Mouse (Mus musculus): ENCODE measurements around the gene Opcml. TPM values are rescaled to one million over a fixed set of nuclear protein-coding genes. Genes with fewer than 3 reads are reported as not detected.

Gene Opcml
- polyA plus RNA-seq, 1 experiment: 0.06 TPM

DNA sequence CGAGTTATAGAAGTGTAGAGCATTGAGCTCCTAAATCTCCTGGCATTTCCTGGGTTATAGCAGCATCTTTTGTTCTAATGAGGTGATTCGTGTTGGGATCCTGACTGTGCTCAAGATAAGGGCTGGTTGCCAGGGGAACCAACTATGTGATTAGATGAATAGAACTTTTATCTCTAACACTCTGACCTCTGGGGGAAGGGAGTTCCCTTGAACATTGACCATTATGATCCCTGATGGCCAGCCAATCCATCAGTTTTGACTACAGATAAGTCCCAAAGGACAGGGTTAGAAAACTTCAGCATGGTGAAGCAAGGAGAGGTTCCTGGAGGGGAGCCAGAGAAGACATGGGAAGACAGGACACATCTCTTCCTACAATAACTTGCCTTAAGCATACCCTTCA lies 23.6 kb downstream of the Opcml start:
- Histone ChIP-seq H3K79me2 (ENCODE audit: control insufficient read depth, insufficient read depth) (no peaks in the 10 kb centered on the region), H3K79me3 (ENCODE audit: low read depth) (no peaks in the 10 kb centered on the region), H3K36me3 (ENCODE audit: control insufficient read depth, insufficient read depth) (no peaks in the 10 kb centered on the region), H3K4me3 (ENCODE audit: insufficient read depth, poor library complexity, severe bottlenecking) (no peak overlapping the region), H3K27me3 (ENCODE audit: control insufficient read depth, insufficient read depth, insufficient read length) (no peaks in the 10 kb centered on the region), H3ac (ENCODE audit: control insufficient read depth, insufficient read length, low read depth) (no peak overlapping the region)
- TF ChIP-seq CTCF (IDR thresholded peaks at IDR 0.05; ENCODE audit: control insufficient read depth, insufficient read depth, insufficient read length) (no peak), CEBPB (IDR thresholded peaks at IDR 0.05; ENCODE audit: low read depth) (no peak), MYOD1 (IDR thresholded peaks at IDR 0.05; ENCODE audit: control insufficient read depth, insufficient read length, low read depth) (no peak), MAX (IDR thresholded peaks at IDR 0.05) (no peak), USF1 (IDR thresholded peaks at IDR 0.05; ENCODE audit: low read depth) (no peak), MYOG (IDR thresholded peaks at IDR 0.05; ENCODE audit: control insufficient read depth, extremely low read depth, insufficient read length) (no peak), FOSL1 (IDR thresholded peaks at IDR 0.05; ENCODE audit: insufficient read depth, low read length, poor library complexity, severe bottlenecking) (no peak)

- no peaks in the 10 kb centered on the region for H3K36me3 ChIP-seq (ENCODE audit: control insufficient read depth, insufficient read depth)
- no peak for TF ChIP-seq CEBPB (IDR thresholded peaks at IDR 0.05; ENCODE audit: low read depth)
- no peak for TF ChIP-seq CTCF (IDR thresholded peaks at IDR 0.05; ENCODE audit: control insufficient read depth, insufficient read depth, insufficient read length)
- no peak for TF ChIP-seq MAX (IDR thresholded peaks at IDR 0.05)
- TF ChIP-seq MYOG (IDR thresholded peaks at IDR 0.05; ENCODE audit: control insufficient read depth, extremely low read depth, insufficient read length): no peak
- no peak for TF ChIP-seq USF1 (IDR thresholded peaks at IDR 0.05; ENCODE audit: low read depth)
- no peak for TF ChIP-seq MYOD1 (IDR thresholded peaks at IDR 0.05; ENCODE audit: control insufficient read depth, insufficient read length, low read depth)
- TF ChIP-seq FOSL1 (IDR thresholded peaks at IDR 0.05; ENCODE audit: insufficient read depth, low read length, poor library complexity, severe bottlenecking): no peak
- H3K79me3 ChIP-seq (ENCODE audit: low read depth): no peaks in the 10 kb centered on the region
- no peak overlapping the region for H3ac ChIP-seq (ENCODE audit: control insufficient read depth, insufficient read length, low read depth)
- H3K79me2 ChIP-seq (ENCODE audit: control insufficient read depth, insufficient read depth): no peaks in the 10 kb centered on the region
- no peaks in the 10 kb centered on the region for H3K27me3 ChIP-seq (ENCODE audit: control insufficient read depth, insufficient read depth, insufficient read length)
- H3K4me3 ChIP-seq (ENCODE audit: insufficient read depth, poor library complexity, severe bottlenecking): no peak overlapping the region
These were observed 30.6 kb downstream of the Opcml start for GRCm38 (mm10) chr9:27821197-27821596.

DNA sequence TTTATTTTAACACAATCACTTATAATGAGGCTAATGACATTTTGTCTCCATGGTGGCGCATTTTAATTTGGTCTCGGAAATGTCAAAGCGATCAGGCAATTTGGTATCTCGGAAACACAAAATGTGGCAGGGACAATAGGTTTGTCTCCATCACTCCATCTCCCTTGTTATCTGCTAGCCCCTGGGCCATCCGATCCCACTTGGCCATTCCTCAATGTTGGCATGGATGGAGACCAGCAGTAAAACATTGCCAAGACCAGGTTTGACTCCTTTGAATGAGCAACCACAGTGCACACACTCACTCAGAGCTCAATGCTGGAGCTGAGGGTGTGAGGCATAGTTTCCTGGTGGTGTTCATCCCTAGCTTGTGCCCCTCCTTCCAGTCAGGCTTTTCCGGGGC lies 32.1 kb downstream of the Opcml start:
- Histone ChIP-seq H3K79me2 (ENCODE audit: control insufficient read depth, insufficient read depth) (no peaks in the 10 kb centered on the region), H3ac (ENCODE audit: control insufficient read depth, insufficient read length, low read depth) (no peak overlapping the region), H3K36me3 (ENCODE audit: control insufficient read depth, insufficient read depth) (no peaks in the 10 kb centered on the region), H3K27me3 (ENCODE audit: control insufficient read depth, insufficient read depth, insufficient read length) (no peaks in the 10 kb centered on the region), H3K4me3 (ENCODE audit: insufficient read depth, poor library complexity, severe bottlenecking) (no peak overlapping the region), H3K79me3 (ENCODE audit: low read depth) (no peaks in the 10 kb centered on the region)
- TF ChIP-seq MYOD1 (IDR thresholded peaks at IDR 0.05; ENCODE audit: control insufficient read depth, insufficient read length, low read depth) (no peak), CEBPB (IDR thresholded peaks at IDR 0.05; ENCODE audit: low read depth) (no peak), USF1 (IDR thresholded peaks at IDR 0.05; ENCODE audit: low read depth) (no peak), FOSL1 (IDR thresholded peaks at IDR 0.05; ENCODE audit: insufficient read depth, low read length, poor library complexity, severe bottlenecking) (no peak), CTCF (IDR thresholded peaks at IDR 0.05; ENCODE audit: control insufficient read depth, insufficient read depth, insufficient read length) (no peak), MAX (IDR thresholded peaks at IDR 0.05) (no peak), MYOG (IDR thresholded peaks at IDR 0.05; ENCODE audit: control insufficient read depth, extremely low read depth, insufficient read length) (no peak)

GRCm38 (mm10) chr9:27824424-27824823 lies 33.8 kb downstream of the Opcml start:
- Histone ChIP-seq H3K79me3 (ENCODE audit: low read depth) (no peaks in the 10 kb centered on the region), H3ac (ENCODE audit: control insufficient read depth, insufficient read length, low read depth) (no peak overlapping the region), H3K27me3 (ENCODE audit: control insufficient read depth, insufficient read depth, insufficient read length) (no peaks in the 10 kb centered on the region), H3K36me3 (ENCODE audit: control insufficient read depth, insufficient read depth) (no peaks in the 10 kb centered on the region), H3K79me2 (ENCODE audit: control insufficient read depth, insufficient read depth) (no peaks in the 10 kb centered on the region), H3K4me3 (ENCODE audit: insufficient read depth, poor library complexity, severe bottlenecking) (no peak overlapping the region)
- no peak for TF ChIP-seq FOSL1 (IDR thresholded peaks at IDR 0.05; ENCODE audit: insufficient read depth, low read length, poor library complexity, severe bottlenecking)
- no peak for TF ChIP-seq USF1 (IDR thresholded peaks at IDR 0.05; ENCODE audit: low read depth)
- no peak for TF ChIP-seq CTCF (IDR thresholded peaks at IDR 0.05; ENCODE audit: control insufficient read depth, insufficient read depth, insufficient read length)
- TF ChIP-seq CEBPB (IDR thresholded peaks at IDR 0.05; ENCODE audit: low read depth): no peak
- TF ChIP-seq MAX (IDR thresholded peaks at IDR 0.05): no peak
- TF ChIP-seq MYOD1 (IDR thresholded peaks at IDR 0.05; ENCODE audit: control insufficient read depth, insufficient read length, low read depth): no peak
- no peak for TF ChIP-seq MYOG (IDR thresholded peaks at IDR 0.05; ENCODE audit: control insufficient read depth, extremely low read depth, insufficient read length)

DNA sequence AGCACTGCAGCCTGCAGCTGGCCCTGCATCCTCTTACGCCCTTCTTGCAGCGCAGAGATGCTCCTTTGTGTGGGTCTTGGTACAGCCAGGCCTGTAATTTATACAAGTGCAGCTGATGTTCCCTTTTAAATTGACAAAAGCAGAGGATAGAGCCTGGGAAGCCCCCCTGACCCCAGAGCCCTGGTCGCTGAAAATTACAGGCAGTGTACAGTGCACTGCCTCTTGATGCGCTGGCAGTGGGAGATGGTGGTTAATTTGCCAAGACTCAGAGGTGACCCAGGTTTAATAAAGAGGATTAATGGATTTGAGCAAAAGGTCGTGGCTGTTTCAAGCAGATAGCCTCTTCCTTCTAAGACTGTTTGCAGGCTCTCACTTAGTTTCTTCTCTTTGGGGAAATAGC lies 39.9 kb downstream of the Opcml start:
- Histone ChIP-seq H3ac (ENCODE audit: control insufficient read depth, insufficient read length, low read depth) (no peak overlapping the region), H3K4me3 (ENCODE audit: insufficient read depth, poor library complexity, severe bottlenecking) (no peak overlapping the region), H3K36me3 (ENCODE audit: control insufficient read depth, insufficient read depth) (no peaks in the 10 kb centered on the region), H3K79me3 (ENCODE audit: low read depth) (no peaks in the 10 kb centered on the region), H3K79me2 (ENCODE audit: control insufficient read depth, insufficient read depth) (no peaks in the 10 kb centered on the region), H3K27me3 (ENCODE audit: control insufficient read depth, insufficient read depth, insufficient read length) (no peaks in the 10 kb centered on the region)
- TF ChIP-seq CTCF (IDR thresholded peaks at IDR 0.05; ENCODE audit: control insufficient read depth, insufficient read depth, insufficient read length) (no peak), USF1 (IDR thresholded peaks at IDR 0.05; ENCODE audit: low read depth) (no peak), MYOD1 (IDR thresholded peaks at IDR 0.05; ENCODE audit: control insufficient read depth, insufficient read length, low read depth) (no peak), MYOG (IDR thresholded peaks at IDR 0.05; ENCODE audit: control insufficient read depth, extremely low read depth, insufficient read length) (no peak), FOSL1 (IDR thresholded peaks at IDR 0.05; ENCODE audit: insufficient read depth, low read length, poor library complexity, severe bottlenecking) (no peak), MAX (IDR thresholded peaks at IDR 0.05) (no peak), CEBPB (IDR thresholded peaks at IDR 0.05; ENCODE audit: low read depth) (no peak)

- Histone ChIP-seq H3K36me3 (ENCODE audit: control insufficient read depth, insufficient read depth) (no peaks in the 10 kb centered on the region), H3K4me3 (ENCODE audit: insufficient read depth, poor library complexity, severe bottlenecking) (no peak overlapping the region), H3K79me2 (ENCODE audit: control insufficient read depth, insufficient read depth) (no peaks in the 10 kb centered on the region), H3K79me3 (ENCODE audit: low read depth) (no peaks in the 10 kb centered on the region), H3K27me3 (ENCODE audit: control insufficient read depth, insufficient read depth, insufficient read length) (no peaks in the 10 kb centered on the region), H3ac (ENCODE audit: control insufficient read depth, insufficient read length, low read depth) (no peak overlapping the region)
- no peak for TF ChIP-seq USF1 (IDR thresholded peaks at IDR 0.05; ENCODE audit: low read depth)
- TF ChIP-seq MYOD1 (IDR thresholded peaks at IDR 0.05; ENCODE audit: control insufficient read depth, insufficient read length, low read depth): no peak
- TF ChIP-seq FOSL1 (IDR thresholded peaks at IDR 0.05; ENCODE audit: insufficient read depth, low read length, poor library complexity, severe bottlenecking): no peak
- no peak for TF ChIP-seq CTCF (IDR thresholded peaks at IDR 0.05; ENCODE audit: control insufficient read depth, insufficient read depth, insufficient read length)
- no peak for TF ChIP-seq MAX (IDR thresholded peaks at IDR 0.05)
These were observed 52.2 kb downstream of the Opcml start for GRCm38 (mm10) chr9:27842806-27843205.
